8 mouse cellular contexts compared by ENCODE assay signal in the genomic region with DNA sequence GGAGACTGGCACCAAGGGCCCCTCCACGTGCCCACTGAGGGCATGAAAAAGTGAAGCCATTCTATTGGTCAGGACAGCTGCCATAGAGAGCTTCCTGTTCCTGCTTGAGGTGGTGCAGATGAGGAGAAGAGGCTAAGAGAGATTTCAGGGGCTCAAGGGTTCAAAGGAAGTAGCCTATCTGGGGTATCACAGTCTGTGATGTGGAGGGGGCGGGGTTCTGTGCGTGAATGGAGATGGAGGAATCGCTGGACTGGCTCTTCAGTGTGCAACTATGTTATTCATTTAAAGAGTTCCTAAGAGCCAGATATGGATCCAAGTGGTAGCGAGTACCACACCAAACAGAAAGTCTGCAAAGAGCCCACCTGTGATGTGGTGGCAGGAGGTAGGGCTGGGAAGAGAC. TPM values are rescaled to one million over a fixed set of nuclear protein-coding genes. Genes with fewer than 3 reads are reported as not detected.
DNase-seq lines count a peak whose midpoint lies in the region; ATAC-seq lines count a peak whose summit lies in the region.

No protein-coding gene starts in this region.

- ATAC-seq in neural tube, embryonic 11.5 days (ENCODE audit: insufficient read depth, low FRiP score, low TSS enrichment) = no peak
- 0 out of 2 replicates have a peak, but pooled peaks have one; percentile 10 for ATAC-seq in forebrain, embryonic 16.5 days
- ATAC-seq in liver, embryonic 11.5 days (replicated peaks; ENCODE audit: low FRiP score) = peak; percentile 22; the same call in 1 of the 2 replicates
- ATAC-seq in stomach, embryonic 16.5 days (ENCODE audit: insufficient read depth, low FRiP score) = no peak

- H3K27me3 ChIP-seq in neural tube, embryonic 11.5 days (ENCODE audit: control insufficient read depth, insufficient read depth, low read length) = no peaks in the 10 kb centered on the region
- no peaks in the 10 kb centered on the region for H3K27me3 ChIP-seq in forebrain, embryonic 16.5 days (replicated peaks; ENCODE audit: control insufficient read depth, insufficient read depth, low read length)
- peaks cover 18% of the 10 kb centered on the region for H3K27me3 ChIP-seq in liver, embryonic 11.5 days (replicated peaks; ENCODE audit: control insufficient read depth, insufficient read depth, low read length)
- no peaks in the 10 kb centered on the region for H3K27me3 ChIP-seq in stomach, embryonic 16.5 days (ENCODE audit: control insufficient read depth, insufficient read depth, low read length)

- H3K4me2 ChIP-seq in neural tube, embryonic 11.5 days (ENCODE audit: low read depth) = peak overlapping the region; percentile 19
- H3K4me2 ChIP-seq in forebrain, embryonic 16.5 days (ENCODE audit: low read length) = peak overlapping the region; percentile 53
- peak overlapping the region; percentile 68 for H3K4me2 ChIP-seq in liver, embryonic 11.5 days
- peak overlapping the region; percentile 52 for H3K4me2 ChIP-seq in stomach, embryonic 16.5 days (ENCODE audit: low read depth, low read length)

- no peak for DNase-seq in neural tube, embryonic 11.5 days (ENCODE audit: low spot score)
- DNase-seq in neural tube, embryonic 10.5 days (ENCODE audit: extremely low spot score, low spot score) = no peak
- no peak for DNase-seq in liver, embryonic 11.5 days (ENCODE audit: low spot score)
- DNase-seq in natural killer cell, adult 2 months (ENCODE audit: low spot score in 2 of 2) = no peak
- no peak for DNase-seq in T-cell, adult 2 months (ENCODE audit: low spot score)
- DNase-seq in layer of hippocampus, adult 9-10 months (ENCODE audit: low spot score) = no peak

- no peaks in the 10 kb centered on the region for H3K9me3 ChIP-seq in neural tube, embryonic 11.5 days (ENCODE audit: control insufficient read depth, low read length)
- H3K9me3 ChIP-seq in forebrain, embryonic 16.5 days (ENCODE audit: control insufficient read depth, low read length) = no peaks in the 10 kb centered on the region
- no peaks in the 10 kb centered on the region for H3K9me3 ChIP-seq in liver, embryonic 11.5 days (ENCODE audit: control insufficient read depth, low read length)
- no peaks in the 10 kb centered on the region for H3K9me3 ChIP-seq in stomach, embryonic 16.5 days (replicated peaks; ENCODE audit: control insufficient read depth, low read length)

- no peaks in the 10 kb centered on the region for H3K36me3 ChIP-seq in neural tube, embryonic 11.5 days (ENCODE audit: control insufficient read depth, insufficient read depth, low read length)
- no peaks in the 10 kb centered on the region for H3K36me3 ChIP-seq in forebrain, embryonic 16.5 days (ENCODE audit: control insufficient read depth, insufficient read depth)
- no peaks in the 10 kb centered on the region for H3K36me3 ChIP-seq in liver, embryonic 11.5 days (ENCODE audit: control insufficient read depth, insufficient read depth, low read length)
- no peaks in the 10 kb centered on the region for H3K36me3 ChIP-seq in stomach, embryonic 16.5 days (ENCODE audit: control insufficient read depth, insufficient read depth, low read length)

- H3K9ac ChIP-seq in neural tube, embryonic 11.5 days (ENCODE audit: low read length) = peak overlapping the region; percentile 5; the same call in 1 of the 2 replicates
- no peak overlapping the region for H3K9ac ChIP-seq in forebrain, embryonic 16.5 days (replicated peaks; ENCODE audit: low read depth, low read length)
- H3K9ac ChIP-seq in liver, embryonic 11.5 days (ENCODE audit: low read depth, low read length) = peak overlapping the region; percentile 42
- no peak overlapping the region for H3K9ac ChIP-seq in stomach, embryonic 16.5 days (ENCODE audit: low read length)

- H3K4me3 ChIP-seq in neural tube, embryonic 11.5 days (ENCODE audit: low read depth, low read length) = no peak overlapping the region
- H3K4me3 ChIP-seq in forebrain, embryonic 16.5 days (replicated peaks; ENCODE audit: low read length) = no peak overlapping the region
- H3K4me3 ChIP-seq in liver, embryonic 11.5 days (ENCODE audit: low read depth, low read length) = peak overlapping the region; percentile 39
- peak overlapping the region; percentile 36 for H3K4me3 ChIP-seq in stomach, embryonic 16.5 days (replicated peaks; ENCODE audit: low read length)

- H3K4me1 ChIP-seq in neural tube, embryonic 11.5 days (ENCODE audit: control insufficient read depth, insufficient read depth, low read length) = no peaks in the 10 kb centered on the region
- peaks cover 8% of the 10 kb centered on the region; the same call in 1 of the 2 replicates for H3K4me1 ChIP-seq in forebrain, embryonic 16.5 days (replicated peaks; ENCODE audit: control insufficient read depth, insufficient read depth, low read length)
- peaks cover 20% of the 10 kb centered on the region for H3K4me1 ChIP-seq in liver, embryonic 11.5 days (replicated peaks; ENCODE audit: control insufficient read depth, insufficient read depth, low read length)
- H3K4me1 ChIP-seq in stomach, embryonic 16.5 days (ENCODE audit: control insufficient read depth, insufficient read depth, low read length) = peaks cover 11% of the 10 kb centered on the region; the same call in 1 of the 2 replicates

- WGBS in neural tube, embryonic 11.5 days = 79% methylated on average over 5 of the region's 5 CpGs
- 79% methylated on average over 5 of the region's 5 CpGs for whole genome bisulfite sequencing in forebrain, embryonic 16.5 days
- WGBS in liver, embryonic 11.5 days = 62% methylated on average over 5 of the region's 5 CpGs
- 66% methylated on average over 5 of the region's 5 CpGs for WGBS in stomach, embryonic 16.5 days

- no peak overlapping the region for H3K27ac ChIP-seq in neural tube, embryonic 11.5 days (ENCODE audit: low read depth, low read length)
- no peak overlapping the region for H3K27ac ChIP-seq in forebrain, embryonic 16.5 days (ENCODE audit: low read length)
- peak overlapping the region; percentile 60; the same call in 1 of the 2 replicates for H3K27ac ChIP-seq in liver, embryonic 11.5 days (ENCODE audit: low read depth, low read length)
- peak overlapping the region; percentile 74 for H3K27ac ChIP-seq in stomach, embryonic 16.5 days (ENCODE audit: low read length)

RNA-seq across cellular contexts. Expression of gene Ppy, which starts 4.7 kb away (rescaled TPM):
- polyA plus RNA-seq in neural tube, embryonic 11.5 days (2014; fragmentation: Nextera tagmentation; extraction: Ambion mirVana) = not detected in 2 replicates
- polyA plus RNA-seq in forebrain, embryonic 16.5 days (2015; fragmentation: Nextera tagmentation; extraction: Ambion mirVana) = not detected in 2 replicates
- not detected in 2 replicates for polyA plus RNA-seq in liver, embryonic 11.5 days (2014; fragmentation: Nextera tagmentation; extraction: Ambion mirVana)
- polyA plus RNA-seq in stomach, embryonic 16.5 days (2015; fragmentation: Nextera tagmentation; extraction: Ambion mirVana) = 6.0 and 6.7 TPM in 2 replicates

RNA-seq across cellular contexts. Expression of gene Mpp2, which starts 8.1 kb away (rescaled TPM):
- 15.8 and 16.2 TPM in 2 replicates for polyA plus RNA-seq in neural tube, embryonic 11.5 days (2014; fragmentation: Nextera tagmentation; extraction: Ambion mirVana)
- 21.0 and 24.1 TPM in 2 replicates for polyA plus RNA-seq in forebrain, embryonic 16.5 days (2015; fragmentation: Nextera tagmentation; extraction: Ambion mirVana)
- polyA plus RNA-seq in liver, embryonic 11.5 days (2014; fragmentation: Nextera tagmentation; extraction: Ambion mirVana) = 12.1 and 12.8 TPM in 2 replicates
- polyA plus RNA-seq in stomach, embryonic 16.5 days (2015; fragmentation: Nextera tagmentation; extraction: Ambion mirVana) = 7.9 and 8.3 TPM in 2 replicates

RNA-seq across cellular contexts. Expression of gene Pyy, which starts 11.2 kb away (rescaled TPM):
- 1.0 TPM in 1 of 2 replicates, not detected in the other for polyA plus RNA-seq in neural tube, embryonic 11.5 days (2014; fragmentation: Nextera tagmentation; extraction: Ambion mirVana)
- polyA plus RNA-seq in forebrain, embryonic 16.5 days (2015; fragmentation: Nextera tagmentation; extraction: Ambion mirVana) = not detected in 2 replicates
- polyA plus RNA-seq in liver, embryonic 11.5 days (2014; fragmentation: Nextera tagmentation; extraction: Ambion mirVana) = 1.0 and 2.4 TPM in 2 replicates
- 40.5 and 56.0 TPM in 2 replicates for polyA plus RNA-seq in stomach, embryonic 16.5 days (2015; fragmentation: Nextera tagmentation; extraction: Ambion mirVana)

RNA-seq across cellular contexts. Expression of gene Nags, which starts 48.9 kb away (rescaled TPM):
- not detected in 2 replicates for polyA plus RNA-seq in neural tube, embryonic 11.5 days (2014; fragmentation: Nextera tagmentation; extraction: Ambion mirVana)
- polyA plus RNA-seq in forebrain, embryonic 16.5 days (2015; fragmentation: Nextera tagmentation; extraction: Ambion mirVana) = not detected in 2 replicates
- 4.9 and 5.1 TPM in 2 replicates for polyA plus RNA-seq in liver, embryonic 11.5 days (2014; fragmentation: Nextera tagmentation; extraction: Ambion mirVana)
- polyA plus RNA-seq in stomach, embryonic 16.5 days (2015; fragmentation: Nextera tagmentation; extraction: Ambion mirVana) = 3.2 and 4.2 TPM in 2 replicates

RNA-seq across cellular contexts. Expression of gene Cd300lg, which starts 55.1 kb away (rescaled TPM):
- polyA plus RNA-seq in neural tube, embryonic 11.5 days (2014; fragmentation: Nextera tagmentation; extraction: Ambion mirVana) = 0.12 and 0.26 TPM in 2 replicates
- polyA plus RNA-seq in forebrain, embryonic 16.5 days (2015; fragmentation: Nextera tagmentation; extraction: Ambion mirVana) = 0.26 and 0.46 TPM in 2 replicates
- polyA plus RNA-seq in liver, embryonic 11.5 days (2014; fragmentation: Nextera tagmentation; extraction: Ambion mirVana) = 0.27 and 0.66 TPM in 2 replicates
- 2.9 and 3.5 TPM in 2 replicates for polyA plus RNA-seq in stomach, embryonic 16.5 days (2015; fragmentation: Nextera tagmentation; extraction: Ambion mirVana)

Comparison
In these comparisons a context has a peak if more than half of its experiments do, and no peak if none do; other contexts are left out.
1. ATAC-seq: peak in forebrain, embryonic 16.5 days (single experiment) and liver, embryonic 11.5 days (single experiment); none in neural tube, embryonic 11.5 days (single experiment) and stomach, embryonic 16.5 days (single experiment).
2. H3K27ac ChIP-seq: peak in liver, embryonic 11.5 days (single experiment) and stomach, embryonic 16.5 days (single experiment); none in neural tube, embryonic 11.5 days (single experiment) and forebrain, embryonic 16.5 days (single experiment).
3. H3K4me3 ChIP-seq: peak in liver, embryonic 11.5 days (single experiment) and stomach, embryonic 16.5 days (single experiment); none in neural tube, embryonic 11.5 days (single experiment) and forebrain, embryonic 16.5 days (single experiment).
4. H3K9ac ChIP-seq: peak in neural tube, embryonic 11.5 days (single experiment) and liver, embryonic 11.5 days (single experiment); none in forebrain, embryonic 16.5 days (single experiment) and stomach, embryonic 16.5 days (single experiment).
5. RNA of gene Pyy, which starts 11.2 kb away (polyA plus RNA-seq): 40.5 to 56.0 TPM in stomach, embryonic 16.5 days; 1.0 to 2.4 TPM in liver, embryonic 11.5 days, 1.0 TPM in neural tube, embryonic 11.5 days and not detected in forebrain, embryonic 16.5 days; every median in the first group is over 10 times any median in the second.
6. Peak in every context shown above with its lines, with median percentiles within 50 percentile points of each other: H3K4me2 ChIP-seq.